9 mouse cellular contexts compared by ENCODE assay signal in genomic region chr14:121365991-121366728, GRCm38 (mm10). TPM values are rescaled to one million over a fixed set of nuclear protein-coding genes. Genes with fewer than 3 reads are reported as not detected.
A peak's percentile ranks its signal among the peaks of the same experiment; 100 is the strongest.
DNase-seq lines count a peak whose midpoint lies in the region; ATAC-seq and TF ChIP-seq lines count a peak whose summit lies in the region.
"Had no signal": no experiment of that assay in that cellular context is flagged by ENCODE, and none has a peak within 500 bp of the region (broad histone marks: within the 10 kb centered on the region; RNA-seq: fewer than 3 reads in every experiment).

No protein-coding gene starts in this region.

- H3K9ac ChIP-seq in hindbrain, embryonic 16.5 days (ENCODE audit: low read depth, low read length), result no peak overlapping the region
- no peak overlapping the region for H3K9ac ChIP-seq in liver, adult 2 months (ENCODE audit: low read depth, low read length)
- H3K9ac ChIP-seq: limb, embryonic 15.5 days had no signal

- peaks cover 66% of the 10 kb centered on the region for H3K79me2 ChIP-seq in liver, adult 2 months (ENCODE audit: control insufficient read depth, insufficient read depth, low read length)

- H3K27me3 ChIP-seq in hindbrain, embryonic 10.5 days (ENCODE audit: insufficient read depth, poor library complexity, severe bottlenecking), result no peaks in the 10 kb centered on the region
- no peaks in the 10 kb centered on the region for H3K27me3 ChIP-seq in hindbrain, embryonic 16.5 days (replicated peaks; ENCODE audit: control insufficient read depth, insufficient read depth, low read length)
- H3K27me3 ChIP-seq in erythroblast, embryonic 14.5 days (ENCODE audit: control insufficient read depth), result no peaks in the 10 kb centered on the region
- no peaks in the 10 kb centered on the region for H3K27me3 ChIP-seq in liver, adult 2 months (ENCODE audit: control insufficient read depth, insufficient read depth, low read length)
- H3K27me3 ChIP-seq: limb, embryonic 15.5 days had no signal

- H3K4me3 ChIP-seq in hindbrain, embryonic 10.5 days, result no peak overlapping the region
- H3K4me3 ChIP-seq in hindbrain, embryonic 16.5 days (ENCODE audit: low read length), result no peak overlapping the region
- H3K4me3 ChIP-seq in erythroblast, embryonic 14.5 days (replicated peaks), result peak overlapping the region; percentile 62
- H3K4me3 ChIP-seq in liver, adult 2 months (ENCODE audit: insufficient read depth, low read depth, low read length), result no peak overlapping the region
- H3K4me3 ChIP-seq: limb, embryonic 15.5 days had no signal

- H3K27ac ChIP-seq in hindbrain, embryonic 10.5 days, result 0 out of 2 replicates have a peak overlapping the region, but pooled peaks have one; percentile 30
- H3K27ac ChIP-seq in hindbrain, embryonic 16.5 days (ENCODE audit: low read depth, low read length), result no peak overlapping the region
- H3K27ac ChIP-seq in liver, adult 2 months (replicated peaks; ENCODE audit: insufficient read depth, low read depth, low read length), result 0 out of 2 replicates have a peak overlapping the region, but pooled peaks have one; percentile 24

- H3K9me3 ChIP-seq in hindbrain, embryonic 10.5 days, result no peaks in the 10 kb centered on the region
- H3K9me3 ChIP-seq in hindbrain, embryonic 16.5 days (ENCODE audit: control insufficient read depth, low read length), result no peaks in the 10 kb centered on the region
- H3K9me3 ChIP-seq in erythroblast, embryonic 14.5 days (ENCODE audit: control insufficient read depth, low read length), result peaks cover 3% of the 10 kb centered on the region
- H3K9me3 ChIP-seq: limb, embryonic 15.5 days had no signal

- no peak for TF ChIP-seq POLR2A in liver, adult 2 months (IDR thresholded peaks at IDR 0.05; ENCODE audit: extremely low read depth, insufficient read depth, low read length)

- H3K4me2 ChIP-seq in hindbrain, embryonic 16.5 days (ENCODE audit: low read length), result no peak overlapping the region
- H3K4me2 ChIP-seq: limb, embryonic 15.5 days had no signal

- no peak for TF ChIP-seq CTCF in liver, adult 2 months (IDR thresholded peaks at IDR 0.05; ENCODE audit: low read depth, low read length)

- WGBS in hindbrain, embryonic 10.5 days, result 80% methylated on average over 17 of the region's 17 CpGs
- WGBS in hindbrain, embryonic 16.5 days, result 70% methylated on average over 17 of the region's 17 CpGs
- WGBS in liver, adult 2 months, result 30% methylated on average over 17 of the region's 17 CpGs

- peaks cover 42% of the 10 kb centered on the region for H3K4me1 ChIP-seq in hindbrain, embryonic 10.5 days (replicated peaks)
- peaks cover 16% of the 10 kb centered on the region for H3K4me1 ChIP-seq in hindbrain, embryonic 16.5 days (ENCODE audit: control insufficient read depth, insufficient read depth, low read depth, low read length)
- H3K4me1 ChIP-seq in erythroblast, embryonic 14.5 days (ENCODE audit: control insufficient read depth), result peaks cover 100% of the 10 kb centered on the region
- H3K4me1 ChIP-seq in liver, adult 2 months (ENCODE audit: control insufficient read depth, insufficient read depth, low read length), result peaks cover 13% of the 10 kb centered on the region

- DNase-seq in hindbrain, embryonic 10.5 days (ENCODE audit: low spot score), result no peak
- DNase-seq in liver, adult 2 months (ENCODE audit: extremely low read depth, low read depth, low spot score), result peak; percentile 13
- peak; percentile 44 to 65 for DNase-seq in spleen, postnatal 14 days (ENCODE audit: low spot score in 2 of 2)
- no peak for DNase-seq in cerebellum, adult 9-10 months
- DNase-seq in layer of hippocampus, postnatal 36 days, result no peak
- DNase-seq in gastrocnemius, adult 18-20 months (ENCODE audit: low spot score), result no peak

- no peak for ATAC-seq in hindbrain, embryonic 16.5 days

- H3K36me3 ChIP-seq in hindbrain, embryonic 10.5 days, result peaks cover 39% of the 10 kb centered on the region
- no peaks in the 10 kb centered on the region for H3K36me3 ChIP-seq in hindbrain, embryonic 16.5 days (ENCODE audit: control insufficient read depth, insufficient read depth, low read length)
- H3K36me3 ChIP-seq in erythroblast, embryonic 14.5 days (ENCODE audit: control insufficient read depth), result peaks cover 91% of the 10 kb centered on the region
- H3K36me3 ChIP-seq in liver, adult 2 months (ENCODE audit: control insufficient read depth, insufficient read depth, low read length), result no peaks in the 10 kb centered on the region
- H3K36me3 ChIP-seq: limb, embryonic 15.5 days had no signal

RNA-seq across cellular contexts. Expression of gene Stk24, which starts 13.7 kb away (rescaled TPM):
- polyA plus RNA-seq in hindbrain, embryonic 10.5 days (2016; fragmentation: Nextera tagmentation; extraction: Ambion mirVana), result 32.8 and 36.2 TPM in 2 replicates
- 14.6 and 18.5 TPM in 2 replicates for polyA plus RNA-seq in hindbrain, embryonic 16.5 days (2015; fragmentation: Nextera tagmentation; extraction: Ambion mirVana)
- polyA plus RNA-seq in erythroblast, embryonic 14.5 days (2012), result 6.7 and 7.8 TPM in 2 replicates
- 10.1 and 12.6 TPM in 2 replicates for total RNA-seq in liver, adult 2 months (2014; rRNA removed)
- 8.6 and 9.3 TPM in 2 replicates for polyA plus RNA-seq in liver, adult 2 months (2012; rRNA removed)
- total RNA-seq in layer of hippocampus, postnatal 36 days (2021), result 10 to 100 TPM; 57.3 to 62.1 TPM
- 10 to 100 TPM; 27.9 to 31.2 TPM for total RNA-seq in gastrocnemius, adult 18-20 months (2021)

Comparison
In these comparisons a context has a peak if more than half of its experiments do, and no peak if none do; other contexts are left out.
1. DNase-seq: peak in liver, adult 2 months (single experiment) and spleen, postnatal 14 days (2 of 2); none in hindbrain, embryonic 10.5 days (single experiment), cerebellum, adult 9-10 months (single experiment), layer of hippocampus, postnatal 36 days (0 of 2) and gastrocnemius, adult 18-20 months (single experiment).